Mouse (Mus musculus) E14TG2a.4 (cell line): Measurements from ENCODE around the gene Tll2.

Experiments used
- CTCF ChIP-seq: conservative IDR thresholded peaks from 2 replicates; pipeline ENCODE4 v1.5.1; 2014; ENCODE audit warnings: low read length
- POU5F1 ChIP-seq: IDR thresholded peaks from 2 replicates; pipeline ENCODE4 v1.6.1; 2014; ENCODE audit warnings: low read length, borderline replicate concordance

GRCm38 (mm10) chr19:41206041-41206810 is 409 bp downstream of the Tll2 start:
- TF ChIP-seq CTCF (no peak), POU5F1 (no peak)
